Mouse (Mus musculus) stomach, postnatal 0 days (tissue): ENCODE results near the gene Olfr913. TPM values are rescaled to one million over a fixed set of nuclear protein-coding genes. Genes with fewer than 3 reads are reported as not detected.

Source experiments
- ATAC-seq: fragments of 200-750 bp; cut with Nextera tagmentation; 2 replicates; pipeline ENCODE4 v1.8.0; 2017; ENCODE audit not compliant: low FRiP score, low TSS enrichment
- DNase-seq: peaks from one replicate; pipeline ENCODE4 v3.0.0-alpha.2; 2016; ENCODE audit warnings: low spot score
- H3K27ac ChIP-seq: fragments of 300-500 bp; sonication (generic); replicated peaks from 2 replicates; pipeline ENCODE4 v1.5.1; 2014; ENCODE audit warnings: mild to moderate bottlenecking, control low read depth
- H3K27me3 ChIP-seq: fragments of 300-500 bp; sonication (generic); 2 replicates; pipeline ENCODE4 v1.6.1; 2014; ENCODE audit warnings: low read length; ENCODE audit not compliant: control insufficient read depth, insufficient read depth
- H3K36me3 ChIP-seq: fragments of 300-500 bp; sonication (generic); 2 replicates; pipeline ENCODE4 v1.6.1; 2014; ENCODE audit warnings: low read length, mixed read lengths; ENCODE audit not compliant: control insufficient read depth, insufficient read depth
- H3K4me1 ChIP-seq: fragments of 300-500 bp; sonication (generic); replicated peaks from 2 replicates; pipeline ENCODE4 v1.6.1; 2014; ENCODE audit warnings: antibody characterized with exemption; ENCODE audit not compliant: control insufficient read depth, insufficient read depth
- H3K4me2 ChIP-seq: fragments of 300-500 bp; sonication (generic); replicated peaks from 2 replicates; pipeline ENCODE4 v1.6.1; 2014; ENCODE audit warnings: low read depth, mild to moderate bottlenecking, control low read depth, moderate library complexity
- H3K4me3 ChIP-seq: fragments of 300-500 bp; sonication (generic); 2 replicates; pipeline ENCODE4 v1.5.1; 2014; ENCODE audit warnings: low read depth, low read length, control low read depth
- H3K9ac ChIP-seq: fragments of 300-500 bp; sonication (generic); 2 replicates; pipeline ENCODE4 v1.6.1; 2014; ENCODE audit warnings: mild to moderate bottlenecking, low read length, control low read depth, mixed read lengths
- H3K9me3 ChIP-seq: fragments of 300-500 bp; sonication (generic); 2 replicates; pipeline ENCODE4 v1.6.1; 2016; ENCODE audit warnings: low read length; ENCODE audit not compliant: control insufficient read depth
- CTCF ChIP-seq: IDR thresholded peaks from 2 replicates; pipeline ENCODE4 v1.5.1; 2016; ENCODE audit warnings: antibody characterized with exemption, low read depth, mild to moderate bottlenecking, moderate library complexity
- EP300 ChIP-seq: optimal IDR thresholded peaks from 2 replicates; pipeline ENCODE3; 2016; ENCODE audit warnings: antibody characterized with exemption
- WGBS: fragments of 180-500 bp; shearing (Covaris S2); extraction: QIAGEN DNeasy Blood & Tissue Kit; methylation state at CpG from one replicate; pipeline ENCODE4 v1.1.7; 2014; 5-methylcytosine and 5-hydroxymethylcytosine counted together
- polyA plus RNA-seq: library from polyadenylated mRNA; unstranded; fragments of >200 nt; fragmentation: Nextera tagmentation; extraction: Ambion mirVana; gene quantifications from 2 replicates; pipeline ENCODE4 v1.2.1, GENCODE M21; 2015

Gene Olfr913
- 0.04 TPM in 1 of 2 replicates, not detected in the other for polyA plus RNA-seq

- Histone ChIP-seq H3K27ac (no peak within 1 kb of the TSS), H3K36me3 (no peaks in the 10 kb centered on the region), H3K4me1 (no peaks in the 10 kb centered on the region), H3K9me3 (no peaks in the 10 kb centered on the region), H3K4me2 (no peak within 1 kb of the TSS), H3K27me3 (no peaks in the 10 kb centered on the region), H3K9ac (no peak within 1 kb of the TSS), H3K4me3 (no peak within 1 kb of the TSS)
- no peak for DNase-seq
- ATAC-seq = no peak
- no peak for TF ChIP-seq EP300
- no peak for TF ChIP-seq CTCF
- WGBS = 43% methylated on average over 2 of the region's 2 CpGs
Observed at GRCm38 (mm10) chr9:38592459-38592858, at the start of gene Olfr913. Gene Olfr913, plus strand, starts transcription at chr9:38592759.

- ATAC-seq = no peak
- H3K4me1 ChIP-seq = no peaks in the 10 kb centered on the region
- no peak within 1 kb of the TSS for H3K27ac ChIP-seq
- no peak for TF ChIP-seq CTCF
- no peak for TF ChIP-seq EP300
- no peak for DNase-seq
- WGBS = 58% methylated on average over 1 of the region's 1 CpGs
- no peak within 1 kb of the TSS for H3K9ac ChIP-seq
- H3K27me3 ChIP-seq = no peaks in the 10 kb centered on the region
- no peaks in the 10 kb centered on the region for H3K36me3 ChIP-seq
- no peaks in the 10 kb centered on the region for H3K9me3 ChIP-seq
- no peak within 1 kb of the TSS for H3K4me2 ChIP-seq
- no peak within 1 kb of the TSS for H3K4me3 ChIP-seq
Observed at GRCm38 (mm10) chr9:38579878-38580277, 12.7 kb upstream of the Olfr913 start, which contains the start of gene Olfr912. Gene Olfr912, plus strand, starts transcription at chr9:38580178.

DNA sequence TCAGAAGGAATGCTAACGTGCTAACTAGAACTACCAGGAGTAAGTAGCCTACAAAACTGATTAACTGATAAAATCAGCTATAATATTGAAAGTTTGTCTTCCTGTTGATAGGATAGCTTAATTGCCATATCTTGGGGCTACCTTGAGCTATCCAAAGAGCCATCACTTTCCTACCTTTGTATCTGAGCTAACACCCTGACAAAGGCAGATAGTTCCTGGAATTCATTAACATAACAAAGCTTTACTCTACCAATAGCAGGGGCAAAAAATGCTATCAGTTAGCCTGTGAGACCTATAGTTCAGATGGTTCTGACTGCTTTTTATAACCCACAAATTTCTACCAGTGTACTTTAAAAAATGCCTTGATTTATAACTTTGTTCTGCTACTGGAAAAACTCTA is 1.5 kb upstream of the Olfr913 start:
- Histone ChIP-seq H3K36me3 (no peaks in the 10 kb centered on the region), H3K4me3 (no peak overlapping the region), H3K27ac (no peak overlapping the region), H3K9ac (no peak overlapping the region), H3K4me1 (no peaks in the 10 kb centered on the region), H3K9me3 (no peaks in the 10 kb centered on the region), H3K27me3 (no peaks in the 10 kb centered on the region), H3K4me2 (no peak overlapping the region)
- TF ChIP-seq CTCF (no peak), EP300 (no peak)
- DNase-seq (no peak), ATAC-seq (no peak)
- WGBS = 46% methylated on average over 1 of the region's 1 CpGs

DNA sequence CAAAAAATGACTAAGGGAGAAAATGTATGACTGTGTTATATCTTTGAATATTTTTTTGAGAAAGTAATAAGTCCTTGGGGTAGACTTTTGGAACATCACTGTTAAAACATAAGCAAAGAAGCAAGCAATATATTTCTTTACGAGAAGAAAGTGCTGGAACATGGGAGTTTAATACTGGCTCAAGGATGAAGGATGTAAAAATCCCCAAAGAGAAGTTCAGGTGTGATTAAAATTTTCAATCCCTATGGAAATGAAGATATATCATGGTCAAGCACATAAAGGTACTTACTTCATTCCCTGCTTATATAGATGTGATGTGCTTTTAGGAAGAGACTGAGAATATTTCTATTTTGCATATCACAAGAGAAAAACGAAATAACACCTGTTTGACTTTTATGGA is 12.2 kb downstream of the Olfr913 start, which contains the start of gene Olfr914:
TSS of gene Olfr914 (plus strand) at position 301 of the 400 bp plus-strand sequence.
- Histone ChIP-seq H3K4me1 (no peaks in the 10 kb centered on the region), H3K4me3 (no peak within 1 kb of the TSS), H3K27me3 (no peaks in the 10 kb centered on the region), H3K9me3 (no peaks in the 10 kb centered on the region), H3K27ac (no peak within 1 kb of the TSS), H3K4me2 (no peak within 1 kb of the TSS), H3K9ac (no peak within 1 kb of the TSS), H3K36me3 (no peaks in the 10 kb centered on the region)
- DNase-seq (no peak), ATAC-seq (no peak)
- TF ChIP-seq CTCF (no peak), EP300 (no peak)
- WGBS = 52% methylated on average over 2 of the region's 2 CpGs

- no peaks in the 10 kb centered on the region for H3K36me3 ChIP-seq
- TF ChIP-seq CTCF (no peak), EP300 (no peak)
- DNase-seq (no peak), ATAC-seq (no peak)
- H3K27ac ChIP-seq = no peak overlapping the region
- 78% methylated on average over 4 of the region's 4 CpGs for WGBS
- no peaks in the 10 kb centered on the region for H3K9me3 ChIP-seq
- H3K4me3 ChIP-seq = no peak overlapping the region
- no peak overlapping the region for H3K9ac ChIP-seq
- H3K4me2 ChIP-seq = no peak overlapping the region
- H3K27me3 ChIP-seq = no peaks in the 10 kb centered on the region
- H3K4me1 ChIP-seq = no peaks in the 10 kb centered on the region
Observed at GRCm38 (mm10) chr9:38632406-38632805, 39.8 kb downstream of the Olfr913 start.

Other genes with a start within 250 kb of the Olfr913 start
- not detected in 2 replicates for gene Olfr898, start 244.3 kb upstream of the Olfr913 start, polyA plus RNA-seq
- gene Olfr250, start 225.9 kb upstream of the Olfr913 start, polyA plus RNA-seq = not detected in 2 replicates
- not detected in 2 replicates for gene Olfr251, start 215.7 kb upstream of the Olfr913 start, polyA plus RNA-seq
- gene Olfr147, start 191.1 kb upstream of the Olfr913 start, polyA plus RNA-seq = not detected in 2 replicates
- not detected in 2 replicates for gene Olfr901, start 163.3 kb upstream of the Olfr913 start, polyA plus RNA-seq
- gene Olfr902, start 145.1 kb upstream of the Olfr913 start, polyA plus RNA-seq = not detected in 2 replicates
- gene Olfr904, start 129.6 kb upstream of the Olfr913 start, polyA plus RNA-seq = not detected in 2 replicates
- gene Olfr905, start 121.7 kb upstream of the Olfr913 start, polyA plus RNA-seq = not detected in 2 replicates
- not detected in 2 replicates for gene Olfr906, start 105.7 kb upstream of the Olfr913 start, polyA plus RNA-seq
- gene Olfr907, start 97.0 kb upstream of the Olfr913 start, polyA plus RNA-seq = not detected in 2 replicates
- gene Olfr911-ps1, start 71.2 kb upstream of the Olfr913 start, polyA plus RNA-seq = not detected in 2 replicates
- gene Olfr910, start 54.9 kb upstream of the Olfr913 start, polyA plus RNA-seq = not detected in 2 replicates
- gene Olfr912, start 12.6 kb upstream of the Olfr913 start, polyA plus RNA-seq = 0.01 TPM in 1 of 2 replicates, not detected in the other
- not detected in 2 replicates for gene Olfr914, start 12.3 kb downstream of the Olfr913 start, polyA plus RNA-seq
- 0.02 TPM in 1 of 2 replicates, not detected in the other for gene Olfr916, start 67.1 kb downstream of the Olfr913 start, polyA plus RNA-seq
- gene Olfr917, start 73.1 kb downstream of the Olfr913 start, polyA plus RNA-seq = not detected in 2 replicates
- gene Olfr918, start 81.8 kb downstream of the Olfr913 start, polyA plus RNA-seq = not detected in 2 replicates
- not detected in 2 replicates for gene Olfr919, start 110.9 kb downstream of the Olfr913 start, polyA plus RNA-seq
- 17.1 and 18.2 TPM in 2 replicates for gene Vwa5a, start 125.5 kb downstream of the Olfr913 start, polyA plus RNA-seq
- gene Olfr920, start 159.5 kb downstream of the Olfr913 start, polyA plus RNA-seq = 0.06 and 0.11 TPM in 2 replicates
- not detected in 2 replicates for gene Olfr921, start 180.3 kb downstream of the Olfr913 start, polyA plus RNA-seq
- gene Olfr922, start 221.9 kb downstream of the Olfr913 start, polyA plus RNA-seq = not detected in 2 replicates
- not detected in 2 replicates for gene Olfr923, start 233.8 kb downstream of the Olfr913 start, polyA plus RNA-seq